Mouse (Mus musculus): ENCODE results near the gene Btbd35f21. TPM values are rescaled to one million over a fixed set of nuclear protein-coding genes. Genes with fewer than 3 reads are reported as not detected.
"Not testable (repeated sequence)": the region's sequence is repeated elsewhere in the genome, so short reads cannot be mapped to it uniquely, and the experiment has no call there.

Gene Btbd35f21
- not detected for total RNA-seq (2021)

DNA sequence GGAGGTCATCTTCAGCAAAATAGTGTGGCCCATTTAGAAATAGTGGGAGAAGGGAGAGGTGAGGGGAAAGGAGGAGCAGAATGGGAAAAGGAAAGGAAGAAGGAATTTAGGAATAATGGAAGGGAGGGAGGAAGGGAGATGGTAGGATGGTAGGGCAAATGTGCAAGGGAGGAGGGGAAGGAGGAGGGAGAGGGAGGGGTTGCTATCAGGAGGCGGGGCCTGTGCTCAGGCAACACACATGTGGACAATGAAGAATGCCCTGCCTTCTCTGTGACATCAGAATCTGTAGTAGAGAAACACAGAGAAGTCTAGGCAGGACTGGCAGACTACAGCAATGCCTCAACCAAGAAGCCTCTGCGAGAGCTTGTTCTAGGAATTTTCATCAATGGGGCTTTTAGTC lies at the start of gene Btbd35f21:
Gene Btbd35f21 (plus strand): TSS at position 301 of the 400 bp plus-strand sequence.
- DNase-seq; intact Hi-C loops (cut with DNase I): not testable (repeated sequence)

Other genes with a start within 250 kb of the Btbd35f21 start
- not detected for gene Btbd35f1, start 166.1 kb upstream of the Btbd35f21 start, total RNA-seq (2021)
- gene Gm5926, start 75.4 kb upstream of the Btbd35f21 start, total RNA-seq (2021): not detected
- not detected for gene Btbd35f30, start 168.5 kb downstream of the Btbd35f21 start, total RNA-seq (2021)
- not detected for gene Gm21789, start 215.7 kb downstream of the Btbd35f21 start, total RNA-seq (2021)
- gene Btbd35f5, start 247.8 kb downstream of the Btbd35f21 start, total RNA-seq (2021): not detected